Mouse (Mus musculus) liver, embryonic 15.5 days (tissue): ENCODE results near the gene Apoc3. TPM values are rescaled to one million over a fixed set of nuclear protein-coding genes. Genes with fewer than 3 reads are reported as not detected.

Experiments used
- ATAC-seq: fragments of 200-750 bp; cut with Nextera tagmentation; 2 replicates; pipeline ENCODE4 v1.8.0; 2017; ENCODE audit warnings: moderate number of reproducible peaks, mild to moderate bottlenecking, moderate library complexity; ENCODE audit not compliant: insufficient read depth
- H3K27ac ChIP-seq: fragments of 300-500 bp; sonication (generic); replicated peaks from 2 replicates; pipeline ENCODE4 v1.5.1; 2015; ENCODE audit warnings: mild to moderate bottlenecking, inconsistent platforms
- H3K27me3 ChIP-seq: fragments of 300-500 bp; sonication (generic); 2 replicates; pipeline ENCODE4 v1.6.1; 2015; ENCODE audit warnings: mild to moderate bottlenecking, inconsistent platforms
- H3K36me3 ChIP-seq: fragments of 300-500 bp; sonication (generic); replicated peaks from 2 replicates; pipeline ENCODE4 v1.6.1; 2015; ENCODE audit warnings: moderate library complexity, mild to moderate bottlenecking, inconsistent platforms
- H3K4me1 ChIP-seq: fragments of 300-500 bp; sonication (generic); replicated peaks from 2 replicates; pipeline ENCODE4 v1.6.1; 2015; ENCODE audit warnings: inconsistent platforms
- H3K4me2 ChIP-seq: fragments of 300-500 bp; sonication (generic); 2 replicates; pipeline ENCODE4 v1.6.1; 2015; ENCODE audit warnings: moderate library complexity, mild to moderate bottlenecking, inconsistent platforms
- H3K4me3 ChIP-seq: fragments of 300-500 bp; sonication (generic); replicated peaks from 2 replicates; pipeline ENCODE4 v1.5.1; 2015; ENCODE audit warnings: mild to moderate bottlenecking, inconsistent platforms
- H3K9ac ChIP-seq: fragments of 300-500 bp; sonication (generic); 2 replicates; pipeline ENCODE4 v1.6.1; 2015; ENCODE audit warnings: moderate library complexity, mild to moderate bottlenecking, inconsistent platforms
- H3K9me3 ChIP-seq: fragments of 300-500 bp; sonication (generic); replicated peaks from 2 replicates; pipeline ENCODE4 v1.6.1; 2016; ENCODE audit warnings: inconsistent platforms
- WGBS: fragments of 180-500 bp; shearing (Covaris S2); methylation state at CpG from one replicate; pipeline ENCODE4 v1.1.7; 2015; ENCODE audit warnings: mixed read lengths; ENCODE audit not compliant: insufficient replicate concordance; 5-methylcytosine and 5-hydroxymethylcytosine counted together
- polyA plus RNA-seq: library from polyadenylated mRNA; unstranded; fragments of >200 nt; fragmentation: Nextera tagmentation; extraction: Ambion mirVana; gene quantifications from 2 replicates; pipeline ENCODE4 v1.2.1, GENCODE M21; 2015

Gene Apoc3
- polyA plus RNA-seq, result 6.6 and 6.8 TPM in 2 replicates

GRCm38 (mm10) chr9:46235596-46235648 is at the start of gene Apoc3:
Gene Apoc3, minus strand, starts transcription at chr9:46235636.
- peaks cover 19% of the 10 kb centered on the region for H3K4me1 ChIP-seq
- no peak for ATAC-seq
- H3K4me2 ChIP-seq, result no peak within 1 kb of the TSS
- H3K36me3 ChIP-seq, result no peaks in the 10 kb centered on the region
- no peak within 1 kb of the TSS for H3K9ac ChIP-seq
- no peaks in the 10 kb centered on the region; the same call in 1 of the 2 replicates for H3K27me3 ChIP-seq
- no peaks in the 10 kb centered on the region for H3K9me3 ChIP-seq
- 0 out of 2 replicates have a peak within 1 kb of the TSS, but pooled peaks have one; percentile 43 for H3K27ac ChIP-seq
- H3K4me3 ChIP-seq, result no peak within 1 kb of the TSS

DNA sequence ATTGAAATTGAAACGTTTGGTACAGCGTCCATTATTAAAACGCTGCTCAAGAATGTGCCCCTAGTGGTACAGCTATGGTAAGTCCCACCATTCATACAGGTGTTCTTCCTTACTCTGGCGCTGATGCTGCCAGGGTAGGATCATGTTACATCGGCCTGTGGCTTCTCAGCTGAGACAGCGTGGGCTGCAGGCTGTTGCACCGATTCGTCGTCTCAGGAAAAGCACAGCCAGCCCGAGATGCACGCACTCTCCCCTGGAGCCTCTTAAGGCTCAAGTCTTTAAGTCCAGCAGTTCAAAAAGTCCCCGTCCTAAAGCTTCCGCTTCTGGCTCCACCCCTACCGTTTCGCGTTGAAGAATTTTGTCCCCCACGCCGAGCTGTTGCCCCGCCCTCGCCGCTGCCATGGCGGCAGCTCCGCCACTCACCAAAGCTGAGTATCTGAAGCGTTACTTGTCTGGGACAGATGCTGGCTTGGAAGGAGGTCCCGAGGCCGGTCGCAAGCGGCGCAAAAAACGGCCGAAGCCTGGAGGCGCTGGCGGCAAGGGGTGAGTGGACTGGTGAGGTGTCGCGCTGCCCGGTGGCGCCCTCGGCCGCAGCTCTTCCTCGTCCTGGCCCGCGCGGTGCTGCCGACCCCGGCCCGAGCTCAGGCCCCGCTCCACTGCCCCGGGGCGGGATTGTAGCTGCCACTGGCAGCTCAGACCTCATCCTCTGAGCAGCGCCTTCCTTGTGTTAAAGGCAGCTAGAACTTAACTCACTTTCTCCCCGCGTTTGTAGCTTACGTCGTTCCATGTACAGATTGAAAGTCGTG is 47.4 kb upstream of the Apoc3 start, which contains the start of gene Bud13:
Gene Bud13 (plus strand): TSS at position 378 of the 806 bp plus-strand sequence.
- ATAC-seq, result peak; percentile 89
- Histone ChIP-seq H3K4me3 (peak within 1 kb of the TSS; percentile 98), H3K36me3 (peaks cover 49% of the 10 kb centered on the region), H3K27ac (peak within 1 kb of the TSS; percentile 81), H3K9me3 (no peaks in the 10 kb centered on the region), H3K9ac (peak within 1 kb of the TSS; percentile 95), H3K27me3 (no peaks in the 10 kb centered on the region), H3K4me1 (peaks cover 19% of the 10 kb centered on the region), H3K4me2 (peak within 1 kb of the TSS; percentile 84)
- under 1% methylated on average over 55 of the region's 55 CpGs for WGBS

- 65% methylated on average over 9 of the region's 9 CpGs for WGBS
Observed at GRCm38 (mm10) chr9:46274494-46274893, 39.1 kb upstream of the Apoc3 start.

DNA sequence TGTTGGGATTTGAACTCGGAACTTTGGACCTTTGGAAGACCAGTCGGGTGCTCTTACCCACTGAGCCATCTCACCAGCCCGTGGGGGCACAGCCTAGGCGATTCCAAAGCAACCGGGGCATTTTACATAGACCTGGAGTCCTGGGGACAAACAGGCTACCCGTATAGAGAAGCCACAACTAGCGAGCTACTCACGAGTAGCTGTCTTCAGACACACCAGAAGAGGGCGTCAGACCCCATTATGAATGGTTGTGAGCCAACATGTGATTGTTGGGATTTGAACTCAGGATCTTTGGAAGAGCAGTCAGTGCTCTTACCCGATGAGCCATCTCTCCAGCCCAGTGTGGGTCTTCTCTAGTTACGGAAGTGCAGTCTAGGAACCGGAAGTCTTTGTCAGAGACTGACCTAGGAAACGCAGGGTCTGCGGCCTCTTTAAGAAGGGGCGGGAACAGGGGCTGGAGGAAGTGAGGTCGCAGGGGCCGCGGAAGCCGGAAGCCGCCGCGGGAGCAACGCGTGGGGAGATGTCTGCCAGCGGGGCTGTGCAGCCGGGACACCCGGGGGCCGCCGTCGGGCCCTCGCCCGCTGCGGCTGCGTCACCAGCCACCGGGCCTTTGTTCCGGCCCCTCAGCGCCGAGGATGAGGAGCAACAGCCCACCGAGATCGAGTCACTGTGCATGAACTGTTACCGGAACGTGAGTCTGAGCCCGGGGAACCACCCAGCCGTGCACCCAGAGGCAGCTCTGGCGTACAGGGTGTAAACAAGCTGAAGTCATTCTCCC is 37.4 kb upstream of the Apoc3 start, which contains the start of gene Zpr1:
Gene Zpr1 (plus strand): TSS at position 388 of the 778 bp plus-strand sequence.
- H3K4me2 ChIP-seq, result peak within 1 kb of the TSS; percentile 85
- peaks cover 36% of the 10 kb centered on the region for H3K36me3 ChIP-seq
- peak within 1 kb of the TSS; percentile 72 for H3K27ac ChIP-seq
- peak within 1 kb of the TSS; percentile 90 for H3K4me3 ChIP-seq
- H3K4me1 ChIP-seq, result peaks cover 24% of the 10 kb centered on the region
- WGBS, result 2% methylated on average over 45 of the region's 45 CpGs
- no peaks in the 10 kb centered on the region for H3K9me3 ChIP-seq
- H3K27me3 ChIP-seq, result peaks cover 14% of the 10 kb centered on the region; the same call in 1 of the 2 replicates
- peak; percentile 89 for ATAC-seq
- peak within 1 kb of the TSS; percentile 68 for H3K9ac ChIP-seq

More at GRCm38 (mm10) chr9:46274494-46274893, 39.1 kb upstream of the Apoc3 start:
- Histone ChIP-seq H3K4me3 (peak overlapping the region; percentile 90; the same call in 1 of the 2 replicates), H3K4me1 (peaks cover 24% of the 10 kb centered on the region), H3K27ac (no peak overlapping the region), H3K4me2 (peak overlapping the region; percentile 85; the same call in 1 of the 2 replicates), H3K27me3 (peaks cover 8% of the 10 kb centered on the region; the same call in 1 of the 2 replicates), H3K9me3 (no peaks in the 10 kb centered on the region), H3K9ac (no peak overlapping the region), H3K36me3 (peaks cover 47% of the 10 kb centered on the region)
- no peak for ATAC-seq

- no peak overlapping the region for H3K9ac ChIP-seq
- peaks cover 14% of the 10 kb centered on the region; the same call in 1 of the 2 replicates for H3K27me3 ChIP-seq
- H3K4me2 ChIP-seq, result peak overlapping the region; percentile 85
- no peak for ATAC-seq
- H3K4me3 ChIP-seq, result peak overlapping the region; percentile 90
- H3K9me3 ChIP-seq, result no peaks in the 10 kb centered on the region
- no peak overlapping the region for H3K27ac ChIP-seq
- peaks cover 24% of the 10 kb centered on the region for H3K4me1 ChIP-seq
- 15% methylated on average over 9 of the region's 9 CpGs for WGBS
- peaks cover 28% of the 10 kb centered on the region for H3K36me3 ChIP-seq
Observed at GRCm38 (mm10) chr9:46272070-46272469, 36.6 kb upstream of the Apoc3 start.

GRCm38 (mm10) chr9:46270782-46271181 is 35.3 kb upstream of the Apoc3 start:
- H3K4me1 ChIP-seq, result peaks cover 24% of the 10 kb centered on the region
- 81% methylated on average over 4 of the region's 4 CpGs for WGBS
- H3K27me3 ChIP-seq, result peaks cover 14% of the 10 kb centered on the region; the same call in 1 of the 2 replicates
- no peak overlapping the region for H3K4me3 ChIP-seq
- H3K27ac ChIP-seq, result no peak overlapping the region
- no peak overlapping the region for H3K9ac ChIP-seq
- no peak for ATAC-seq
- no peak overlapping the region for H3K4me2 ChIP-seq
- no peaks in the 10 kb centered on the region for H3K9me3 ChIP-seq
- peaks cover 15% of the 10 kb centered on the region for H3K36me3 ChIP-seq

GRCm38 (mm10) chr9:46269125-46269524 is 33.7 kb upstream of the Apoc3 start:
- Histone ChIP-seq H3K4me3 (no peak overlapping the region), H3K4me1 (peaks cover 18% of the 10 kb centered on the region), H3K27me3 (peaks cover 14% of the 10 kb centered on the region; the same call in 1 of the 2 replicates), H3K36me3 (no peaks in the 10 kb centered on the region), H3K9me3 (no peaks in the 10 kb centered on the region), H3K27ac (no peak overlapping the region), H3K9ac (no peak overlapping the region), H3K4me2 (no peak overlapping the region)
- WGBS, result 67% methylated on average over 5 of the region's 5 CpGs
- no peak for ATAC-seq

- no peak for ATAC-seq
- Histone ChIP-seq H3K4me2 (no peak within 1 kb of the TSS), H3K9ac (no peak within 1 kb of the TSS), H3K36me3 (no peaks in the 10 kb centered on the region), H3K27me3 (peaks cover 14% of the 10 kb centered on the region; the same call in 1 of the 2 replicates), H3K4me1 (peaks cover 11% of the 10 kb centered on the region), H3K9me3 (no peaks in the 10 kb centered on the region), H3K4me3 (no peak within 1 kb of the TSS), H3K27ac (no peak within 1 kb of the TSS)
- 41% methylated on average over 7 of the region's 7 CpGs for WGBS
Observed at GRCm38 (mm10) chr9:46268343-46268873, 33.0 kb upstream of the Apoc3 start, which contains the start of gene Apoa5. Gene Apoa5, plus strand, starts transcription at chr9:46268633.

GRCm38 (mm10) chr9:46261131-46261530 is 25.7 kb upstream of the Apoc3 start:
- Histone ChIP-seq H3K4me1 (0 out of 2 replicates have a peak, but pooled peaks cover 8% of the 10 kb centered on the region), H3K27me3 (no peaks in the 10 kb centered on the region), H3K27ac (no peak overlapping the region), H3K36me3 (no peaks in the 10 kb centered on the region), H3K4me3 (no peak overlapping the region), H3K4me2 (no peak overlapping the region), H3K9ac (no peak overlapping the region), H3K9me3 (no peaks in the 10 kb centered on the region)
- no peak for ATAC-seq
- 53% methylated on average over 7 of the region's 7 CpGs for WGBS

DNA sequence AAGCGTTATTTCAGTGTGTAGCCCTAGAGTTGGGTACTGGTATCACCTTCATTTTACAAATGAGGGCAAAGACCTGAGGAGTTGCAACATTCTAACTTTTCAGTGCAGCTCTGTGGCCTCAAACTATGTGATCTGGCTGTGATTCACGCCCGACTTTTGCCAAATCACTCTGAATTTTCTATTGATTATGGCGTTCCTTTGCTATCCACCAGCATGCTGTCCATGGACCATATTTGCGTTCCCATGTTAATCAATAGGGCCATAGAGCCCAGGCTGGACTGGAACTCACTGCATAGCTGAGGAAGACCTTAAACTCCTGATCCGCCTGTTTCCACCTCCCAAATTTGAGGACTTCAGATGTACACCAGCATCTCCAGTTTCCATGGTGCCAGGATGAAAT is 23.7 kb upstream of the Apoc3 start:
- Histone ChIP-seq H3K36me3 (no peaks in the 10 kb centered on the region), H3K27me3 (no peaks in the 10 kb centered on the region), H3K4me2 (no peak overlapping the region), H3K9me3 (no peaks in the 10 kb centered on the region), H3K27ac (no peak overlapping the region), H3K4me1 (0 out of 2 replicates have a peak, but pooled peaks cover 8% of the 10 kb centered on the region), H3K9ac (no peak overlapping the region), H3K4me3 (no peak overlapping the region)
- no peak for ATAC-seq
- 68% methylated on average over 6 of the region's 6 CpGs for WGBS

DNA sequence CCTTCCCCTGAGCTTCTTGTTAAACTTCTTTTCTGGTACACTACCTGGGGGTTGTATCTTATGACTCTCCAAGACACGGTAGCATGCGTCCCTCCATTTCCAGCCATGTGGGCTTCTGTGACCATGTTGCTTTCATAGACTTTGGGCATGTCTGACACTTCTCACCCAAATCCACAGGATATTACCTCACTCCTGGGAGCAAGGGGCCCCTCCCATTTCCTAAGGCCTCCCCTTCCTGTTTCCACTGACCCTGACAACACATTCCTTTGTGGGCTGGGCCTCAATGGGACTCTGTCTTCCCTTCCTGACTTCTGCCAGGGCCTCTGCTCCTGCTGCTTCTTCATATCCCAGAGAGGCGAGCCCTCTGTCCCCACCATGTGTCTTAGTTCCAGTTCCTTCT is 22.1 kb upstream of the Apoc3 start:
- WGBS, result 64% methylated on average over 3 of the region's 3 CpGs
- 0 out of 2 replicates have a peak overlapping the region, but pooled peaks have one; percentile 6 for H3K27ac ChIP-seq

More for the DNA sequence above, 22.1 kb upstream of the Apoc3 start:
- no peaks in the 10 kb centered on the region for H3K27me3 ChIP-seq
- H3K9me3 ChIP-seq, result no peaks in the 10 kb centered on the region
- H3K9ac ChIP-seq, result no peak overlapping the region
- no peaks in the 10 kb centered on the region for H3K36me3 ChIP-seq
- ATAC-seq, result peak; percentile 40; the same call in 1 of the 2 replicates
- H3K4me3 ChIP-seq, result no peak overlapping the region
- H3K4me1 ChIP-seq, result 0 out of 2 replicates have a peak, but pooled peaks cover 8% of the 10 kb centered on the region
- no peak overlapping the region for H3K4me2 ChIP-seq
